In genomic region chr2:166108326-166108725, GRCm38 (mm10) we compare ENCODE assay signal across 9 mouse cellular contexts. TPM values are rescaled to one million over a fixed set of nuclear protein-coding genes. Genes with fewer than 3 reads are reported as not detected.
DNase-seq lines count a peak whose midpoint lies in the region; ATAC-seq and TF ChIP-seq lines count a peak whose summit lies in the region.
"Had no signal": no experiment of that assay in that cellular context is flagged by ENCODE, and none has a peak within 500 bp of the region (broad histone marks: within the 10 kb centered on the region; RNA-seq: fewer than 3 reads in every experiment).

No protein-coding gene starts in this region.

- ATAC-seq in midbrain, embryonic 14.5 days (ENCODE audit: low FRiP score, low TSS enrichment) = no peak
- ATAC-seq in midbrain, embryonic 15.5 days (replicated peaks) = no peak
- 0 out of 2 replicates have a peak, but pooled peaks have one; percentile 28 for ATAC-seq in kidney, embryonic 14.5 days (ENCODE audit: low FRiP score, low TSS enrichment)
- ATAC-seq in limb, embryonic 14.5 days (ENCODE audit: low FRiP score, low read depth) = no peak; the same call in 1 of the 2 replicates

- no peak overlapping the region for H3K9ac ChIP-seq in midbrain, embryonic 14.5 days (replicated peaks; ENCODE audit: low read length)
- H3K9ac ChIP-seq in midbrain, embryonic 15.5 days = no peak overlapping the region
- no peak overlapping the region for H3K9ac ChIP-seq in kidney, embryonic 14.5 days (ENCODE audit: low read depth, low read length)
- H3K9ac ChIP-seq in limb, embryonic 14.5 days (ENCODE audit: low read depth, low read length, severe bottlenecking) = no peak overlapping the region

- 24% methylated on average over 4 of the region's 4 CpGs for WGBS in midbrain, embryonic 14.5 days
- 24% methylated on average over 4 of the region's 4 CpGs for WGBS in midbrain, embryonic 15.5 days
- WGBS in kidney, embryonic 14.5 days = 25% methylated on average over 4 of the region's 4 CpGs
- WGBS in limb, embryonic 14.5 days = 25% methylated on average over 4 of the region's 4 CpGs

- no peaks in the 10 kb centered on the region; the same call in 1 of the 2 replicates for H3K4me1 ChIP-seq in midbrain, embryonic 14.5 days (ENCODE audit: control insufficient read depth, insufficient read depth, low read length)
- peaks cover 24% of the 10 kb centered on the region for H3K4me1 ChIP-seq in midbrain, embryonic 15.5 days
- H3K4me1 ChIP-seq in kidney, embryonic 14.5 days (ENCODE audit: control insufficient read depth, insufficient read depth, low read length) = peaks cover 19% of the 10 kb centered on the region
- no peaks in the 10 kb centered on the region; the same call in 1 of the 2 replicates for H3K4me1 ChIP-seq in limb, embryonic 14.5 days (ENCODE audit: control insufficient read depth, insufficient read depth, low read length)

- no peak for TF ChIP-seq POLR2A in limb, embryonic 14.5 days (IDR thresholded peaks at IDR 0.05; ENCODE audit: borderline replicate concordance, extremely low read depth, insufficient read depth, insufficient read length)

- peak; percentile 92 for DNase-seq in midbrain, embryonic 14.5 days
- DNase-seq in cerebellum, postnatal 14 days = peak; percentile 81 to 92
- DNase-seq in gastrocnemius, postnatal 10 days = peak; percentile 90
- DNase-seq in limb, embryonic 14.5 days (ENCODE audit: low spot score) = peak; percentile 83
- peak; percentile 81 for DNase-seq in ovary, postnatal 36 days (ENCODE audit: low spot score)
- peak; percentile 54 to 63 for DNase-seq in thymus, postnatal 36 days

- no peak overlapping the region for H3K4me2 ChIP-seq in midbrain, embryonic 14.5 days (ENCODE audit: low read length)
- H3K4me2 ChIP-seq in midbrain, embryonic 15.5 days = no peak overlapping the region
- H3K4me2 ChIP-seq in kidney, embryonic 14.5 days (replicated peaks; ENCODE audit: low read depth, low read length) = no peak overlapping the region
- no peak overlapping the region for H3K4me2 ChIP-seq in limb, embryonic 14.5 days (replicated peaks; ENCODE audit: low read depth, low read length, severe bottlenecking)

- no peaks in the 10 kb centered on the region for H3K36me3 ChIP-seq in midbrain, embryonic 14.5 days (ENCODE audit: control insufficient read depth, insufficient read depth, low read length)
- H3K36me3 ChIP-seq in midbrain, embryonic 15.5 days (replicated peaks) = no peaks in the 10 kb centered on the region
- H3K36me3 ChIP-seq in kidney, embryonic 14.5 days (ENCODE audit: control insufficient read depth, insufficient read depth, low read length) = no peaks in the 10 kb centered on the region; the same call in 1 of the 2 replicates
- H3K36me3 ChIP-seq in limb, embryonic 14.5 days (ENCODE audit: control insufficient read depth, insufficient read depth, low read length) = peaks cover 49% of the 10 kb centered on the region

- H3K9me3 ChIP-seq in midbrain, embryonic 14.5 days (ENCODE audit: control insufficient read depth, low read length) = no peaks in the 10 kb centered on the region
- no peaks in the 10 kb centered on the region for H3K9me3 ChIP-seq in midbrain, embryonic 15.5 days
- no peaks in the 10 kb centered on the region for H3K9me3 ChIP-seq in kidney, embryonic 14.5 days (ENCODE audit: control insufficient read depth, low read length)
- H3K9me3 ChIP-seq in limb, embryonic 14.5 days (ENCODE audit: control insufficient read depth, low read length) = no peaks in the 10 kb centered on the region

- no peak overlapping the region for H3K4me3 ChIP-seq in midbrain, embryonic 14.5 days (replicated peaks; ENCODE audit: low read depth, low read length)
- no peak overlapping the region for H3K4me3 ChIP-seq in midbrain, embryonic 15.5 days
- no peak overlapping the region for H3K4me3 ChIP-seq in kidney, embryonic 14.5 days (ENCODE audit: low read length)
- no peak overlapping the region for H3K4me3 ChIP-seq in limb, embryonic 14.5 days (replicated peaks; ENCODE audit: low read length)
- H3K4me3 ChIP-seq: erythroblast, embryonic 14.5 days had no signal

- no peak overlapping the region for H3K27ac ChIP-seq in midbrain, embryonic 14.5 days (replicated peaks; ENCODE audit: low read depth, low read length)
- no peak overlapping the region for H3K27ac ChIP-seq in midbrain, embryonic 15.5 days
- no peak overlapping the region; the same call in 1 of the 2 replicates for H3K27ac ChIP-seq in kidney, embryonic 14.5 days (ENCODE audit: low read depth, low read length)
- no peak overlapping the region for H3K27ac ChIP-seq in limb, embryonic 14.5 days (replicated peaks; ENCODE audit: low read depth, low read length)

- H3K27me3 ChIP-seq in midbrain, embryonic 14.5 days (ENCODE audit: control insufficient read depth, insufficient read depth, low read length) = no peaks in the 10 kb centered on the region
- no peaks in the 10 kb centered on the region for H3K27me3 ChIP-seq in midbrain, embryonic 15.5 days (replicated peaks)
- H3K27me3 ChIP-seq in kidney, embryonic 14.5 days (ENCODE audit: control insufficient read depth, insufficient read depth, low read length) = no peaks in the 10 kb centered on the region
- H3K27me3 ChIP-seq in limb, embryonic 14.5 days (ENCODE audit: control insufficient read depth, insufficient read depth, low read length) = no peaks in the 10 kb centered on the region

RNA-seq across cellular contexts. Expression of gene Sulf2, which starts 47.1 kb away (rescaled TPM):
- polyA plus RNA-seq in midbrain, embryonic 14.5 days (2014; fragmentation: Nextera tagmentation; extraction: Ambion mirVana) = 90.9 and 93.8 TPM in 2 replicates
- 106 and 108 TPM in 2 replicates for polyA plus RNA-seq in midbrain, embryonic 15.5 days (2015; fragmentation: Nextera tagmentation; extraction: Ambion mirVana)
- total RNA-seq in gastrocnemius, postnatal 10 days (2021) = 10 to 100 TPM; 25.7 to 30.3 TPM
- polyA plus RNA-seq in kidney, embryonic 14.5 days (2014; fragmentation: Nextera tagmentation; extraction: Ambion mirVana) = 69.3 and 80.4 TPM in 2 replicates
- 294 and 361 TPM in 2 replicates for polyA plus RNA-seq in limb, embryonic 14.5 days (2012; rRNA removed)
- 200 and 235 TPM in 2 replicates for polyA plus RNA-seq in limb, embryonic 14.5 days (2014; fragmentation: Nextera tagmentation; extraction: Ambion mirVana)
